Mouse (Mus musculus): ENCODE data around the gene Ppp2r1b. TPM values are rescaled to one million over a fixed set of nuclear protein-coding genes. Genes with fewer than 3 reads are reported as not detected.

The Ppp2r1b gene
- polyA plus RNA-seq, 1 experiment from 2014 or later = 95.9 TPM

DNA sequence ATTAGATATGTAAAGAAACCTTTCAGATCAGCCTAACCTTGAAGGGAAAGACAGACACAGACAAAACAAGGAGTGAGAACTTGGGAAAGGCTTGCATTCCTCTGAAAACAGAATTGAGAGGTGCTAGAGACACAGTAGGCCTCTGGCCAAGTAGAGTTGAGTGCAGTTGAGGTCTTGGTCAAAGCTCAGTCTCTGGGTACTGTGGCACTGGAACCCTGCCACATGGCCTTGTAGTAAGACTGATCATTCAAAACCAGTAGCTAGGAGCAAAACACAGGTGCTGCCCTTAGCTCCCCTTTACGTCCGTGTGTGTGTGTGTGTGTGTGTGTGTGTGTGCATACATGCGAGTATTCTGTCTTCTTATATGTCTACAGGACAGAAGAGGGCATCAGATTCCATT lies 31.2 kb downstream of the Ppp2r1b start:
- H3K27ac ChIP-seq (replicated peaks) = no peak overlapping the region
- H3K9ac ChIP-seq (replicated peaks) = no peak overlapping the region
- H3K4me1 ChIP-seq = no peaks in the 10 kb centered on the region
- peaks cover 64% of the 10 kb centered on the region for H3K36me3 ChIP-seq
- H3K4me2 ChIP-seq (replicated peaks) = no peak overlapping the region
- WGBS = 88% methylated on average over 3 of the region's 3 CpGs
- H3K4me3 ChIP-seq = no peak overlapping the region
- ATAC-seq (replicated peaks) = no peak
- H3K27me3 ChIP-seq = no peaks in the 10 kb centered on the region
- H3K9me3 ChIP-seq = no peaks in the 10 kb centered on the region

- Histone ChIP-seq H3K9ac (replicated peaks) (no peak overlapping the region), H3K9me3 (no peaks in the 10 kb centered on the region), H3K4me1 (no peaks in the 10 kb centered on the region), H3K4me2 (replicated peaks) (no peak overlapping the region), H3K4me3 (no peak overlapping the region), H3K27me3 (no peaks in the 10 kb centered on the region), H3K27ac (replicated peaks) (no peak overlapping the region), H3K36me3 (peaks cover 68% of the 10 kb centered on the region)
- ATAC-seq (replicated peaks) = no peak
- WGBS = 82% methylated on average over 3 of the region's 3 CpGs
Measured at GRCm38 (mm10) chr9:50877431-50877830, 32.3 kb downstream of the Ppp2r1b start.

DNA sequence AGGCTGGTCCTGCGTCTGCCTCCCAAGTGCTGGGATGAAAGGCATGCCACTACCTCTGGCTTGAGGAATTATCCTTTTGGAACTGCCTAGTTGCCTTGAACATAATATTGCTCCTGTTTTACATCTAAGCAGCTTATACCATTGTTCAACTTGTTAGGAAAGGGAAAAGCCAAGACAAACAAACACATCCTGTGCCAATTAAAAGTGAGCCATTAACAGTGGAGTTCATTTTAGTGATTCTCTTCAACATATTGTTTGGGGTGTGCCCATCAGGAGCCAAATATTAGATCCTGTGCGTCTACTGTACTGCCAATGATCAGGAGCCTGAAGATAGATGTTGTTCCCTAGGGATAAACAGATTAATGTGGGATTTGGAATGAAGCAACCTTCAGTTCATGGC lies 37.1 kb downstream of the Ppp2r1b start:
- Histone ChIP-seq H3K27me3 (no peaks in the 10 kb centered on the region), H3K4me1 (peaks cover 15% of the 10 kb centered on the region), H3K4me3 (no peak overlapping the region), H3K36me3 (peaks cover 41% of the 10 kb centered on the region), H3K9ac (replicated peaks) (no peak overlapping the region), H3K4me2 (replicated peaks) (no peak overlapping the region), H3K27ac (replicated peaks) (no peak overlapping the region), H3K9me3 (no peaks in the 10 kb centered on the region)
- ATAC-seq (replicated peaks) = no peak
- 82% methylated on average over 2 of the region's 2 CpGs for WGBS

GRCm38 (mm10) chr9:50884093-50884492 lies 39.0 kb downstream of the Ppp2r1b start:
- no peak overlapping the region for H3K27ac ChIP-seq (replicated peaks)
- no peaks in the 10 kb centered on the region for H3K27me3 ChIP-seq
- no peak overlapping the region for H3K9ac ChIP-seq (replicated peaks)
- ATAC-seq (replicated peaks) = no peak
- no peak overlapping the region for H3K4me2 ChIP-seq (replicated peaks)
- WGBS = 79% methylated on average over 8 of the region's 8 CpGs
- H3K36me3 ChIP-seq = peaks cover 26% of the 10 kb centered on the region
- H3K4me1 ChIP-seq = peaks cover 22% of the 10 kb centered on the region
- H3K9me3 ChIP-seq = no peaks in the 10 kb centered on the region
- no peak overlapping the region for H3K4me3 ChIP-seq

- H3K4me2 ChIP-seq (replicated peaks) = no peak overlapping the region
- no peak overlapping the region for H3K4me3 ChIP-seq
- H3K27ac ChIP-seq (replicated peaks) = 0 out of 2 replicates have a peak overlapping the region, but pooled peaks have one; percentile 43
- ATAC-seq (replicated peaks) = 0 out of 2 replicates have a peak, but pooled peaks have one; percentile 23
- no peaks in the 10 kb centered on the region for H3K9me3 ChIP-seq
- H3K4me1 ChIP-seq = peaks cover 22% of the 10 kb centered on the region
- 72% methylated on average over 10 of the region's 10 CpGs for WGBS
- no peaks in the 10 kb centered on the region for H3K27me3 ChIP-seq
- peaks cover 17% of the 10 kb centered on the region for H3K36me3 ChIP-seq
- no peak overlapping the region for H3K9ac ChIP-seq (replicated peaks)
Measured at GRCm38 (mm10) chr9:50884741-50885599, 39.9 kb downstream of the Ppp2r1b start.

- Histone ChIP-seq H3K9me3 (no peaks in the 10 kb centered on the region), H3K9ac (replicated peaks) (no peak overlapping the region), H3K27me3 (no peaks in the 10 kb centered on the region), H3K4me3 (no peak overlapping the region), H3K36me3 (peaks cover 11% of the 10 kb centered on the region; the same call in 1 of the 2 replicates), H3K27ac (replicated peaks) (0 out of 2 replicates have a peak overlapping the region, but pooled peaks have one; percentile 37), H3K4me2 (replicated peaks) (no peak overlapping the region), H3K4me1 (peaks cover 22% of the 10 kb centered on the region)
- ATAC-seq (replicated peaks) = no peak
- 76% methylated on average over 1 of the region's 1 CpGs for WGBS
Measured at GRCm38 (mm10) chr9:50885600-50885987, 40.5 kb downstream of the Ppp2r1b start.

DNA sequence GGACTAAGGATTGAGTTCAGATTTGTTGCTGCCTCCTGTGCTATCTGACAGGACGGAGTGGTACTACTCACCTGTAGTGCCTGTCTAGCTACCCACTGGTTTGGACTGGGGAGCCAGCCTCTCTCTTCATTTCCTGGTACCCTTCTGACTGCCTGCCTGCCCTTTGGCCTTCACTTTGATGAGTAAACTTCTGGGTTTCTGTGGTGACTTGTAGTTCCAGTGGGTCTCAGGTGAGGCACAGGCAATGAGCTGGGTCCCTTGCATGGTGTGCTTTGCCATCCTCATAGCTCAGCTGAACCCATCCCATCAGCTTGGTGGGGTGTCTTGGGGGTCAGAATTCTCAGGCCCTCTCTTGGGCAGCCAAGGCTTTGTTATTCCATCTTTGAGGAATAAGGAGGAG lies 41.8 kb downstream of the Ppp2r1b start:
- H3K27me3 ChIP-seq = no peaks in the 10 kb centered on the region
- H3K4me1 ChIP-seq = peaks cover 22% of the 10 kb centered on the region
- no peak overlapping the region for H3K4me2 ChIP-seq (replicated peaks)
- 95% methylated on average over 1 of the region's 1 CpGs for WGBS
- no peak overlapping the region for H3K9ac ChIP-seq (replicated peaks)
- no peak for ATAC-seq (replicated peaks)
- H3K9me3 ChIP-seq = no peaks in the 10 kb centered on the region
- H3K4me3 ChIP-seq = no peak overlapping the region
- no peaks in the 10 kb centered on the region; the same call in 1 of the 2 replicates for H3K36me3 ChIP-seq
- no peak overlapping the region for H3K27ac ChIP-seq (replicated peaks)

DNA sequence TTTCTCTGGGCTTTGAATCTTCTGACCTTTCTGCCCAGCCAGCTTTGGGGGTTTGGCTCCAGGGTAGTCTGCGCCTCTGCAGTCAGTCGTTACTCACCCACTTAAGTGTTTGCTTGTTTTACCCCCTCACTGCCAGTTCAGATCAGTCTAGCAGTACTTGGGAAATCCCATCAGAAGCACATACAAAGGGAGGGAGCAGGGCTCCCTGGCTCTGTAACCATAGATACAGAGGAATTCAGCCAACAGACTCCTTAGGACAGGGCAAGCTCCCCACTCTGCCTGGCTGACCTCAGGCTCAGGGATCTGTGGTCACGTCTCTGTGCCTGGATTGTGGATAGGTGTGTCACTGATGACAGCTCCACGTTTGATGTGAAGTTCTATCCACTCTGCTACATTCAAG lies 42.2 kb downstream of the Ppp2r1b start:
- ATAC-seq (replicated peaks) = no peak
- Histone ChIP-seq H3K4me1 (peaks cover 22% of the 10 kb centered on the region), H3K9ac (replicated peaks) (no peak overlapping the region), H3K4me2 (replicated peaks) (no peak overlapping the region), H3K9me3 (no peaks in the 10 kb centered on the region), H3K27me3 (no peaks in the 10 kb centered on the region), H3K27ac (replicated peaks) (no peak overlapping the region), H3K4me3 (no peak overlapping the region), H3K36me3 (no peaks in the 10 kb centered on the region; the same call in 1 of the 2 replicates)
- 25% methylated on average over 4 of the region's 4 CpGs for WGBS

- 52% methylated on average over 6 of the region's 6 CpGs for WGBS
- no peaks in the 10 kb centered on the region for H3K27me3 ChIP-seq
- peaks cover 3% of the 10 kb centered on the region; the same call in 1 of the 2 replicates for H3K36me3 ChIP-seq
- H3K9ac ChIP-seq (replicated peaks) = no peak overlapping the region
- no peak overlapping the region for H3K27ac ChIP-seq (replicated peaks)
- no peak overlapping the region for H3K4me2 ChIP-seq (replicated peaks)
- peaks cover 25% of the 10 kb centered on the region for H3K4me1 ChIP-seq
- H3K4me3 ChIP-seq = no peak overlapping the region
- no peaks in the 10 kb centered on the region for H3K9me3 ChIP-seq
- no peak for ATAC-seq (replicated peaks)
Measured at GRCm38 (mm10) chr9:50889211-50889610, 44.1 kb downstream of the Ppp2r1b start.

DNA sequence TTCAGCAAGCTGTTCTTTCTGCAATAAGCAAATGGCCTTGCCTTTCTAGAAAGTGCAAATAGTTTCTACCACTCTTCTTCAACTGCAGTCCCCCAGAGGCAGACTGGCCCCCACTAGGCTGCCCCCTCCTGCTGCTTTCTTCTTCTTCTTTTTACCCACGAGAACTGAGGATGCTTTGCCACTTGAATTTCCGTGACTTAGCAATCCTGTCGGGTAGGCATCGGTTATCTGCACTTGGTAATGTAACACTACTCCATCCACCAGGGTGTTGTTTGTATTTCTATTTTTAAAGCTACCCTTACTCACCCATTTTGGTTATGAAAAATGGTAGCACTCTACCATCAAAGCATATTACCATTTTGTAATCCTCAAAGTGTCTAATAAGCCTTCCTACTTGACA lies 44.9 kb downstream of the Ppp2r1b start:
- H3K9me3 ChIP-seq = no peaks in the 10 kb centered on the region
- H3K4me2 ChIP-seq (replicated peaks) = no peak overlapping the region
- peaks cover 19% of the 10 kb centered on the region for H3K4me1 ChIP-seq
- H3K36me3 ChIP-seq = peaks cover 10% of the 10 kb centered on the region; the same call in 1 of the 2 replicates
- no peak overlapping the region for H3K4me3 ChIP-seq
- 77% methylated on average over 4 of the region's 4 CpGs for WGBS
- H3K27ac ChIP-seq (replicated peaks) = no peak overlapping the region
- no peaks in the 10 kb centered on the region for H3K27me3 ChIP-seq
- no peak for ATAC-seq (replicated peaks)
- no peak overlapping the region for H3K9ac ChIP-seq (replicated peaks)

GRCm38 (mm10) chr9:50890494-50891090 lies 45.5 kb downstream of the Ppp2r1b start:
- Histone ChIP-seq H3K4me3 (no peak overlapping the region), H3K9me3 (no peaks in the 10 kb centered on the region), H3K9ac (replicated peaks) (no peak overlapping the region), H3K36me3 (peaks cover 14% of the 10 kb centered on the region; the same call in 1 of the 2 replicates), H3K27me3 (no peaks in the 10 kb centered on the region), H3K27ac (replicated peaks) (no peak overlapping the region), H3K4me2 (replicated peaks) (no peak overlapping the region), H3K4me1 (peaks cover 13% of the 10 kb centered on the region; the same call in 1 of the 2 replicates)
- no peak for ATAC-seq (replicated peaks)
- WGBS = 87% methylated on average over 3 of the region's 3 CpGs

GRCm38 (mm10) chr9:50893665-50894064 lies 48.6 kb downstream of the Ppp2r1b start:
- H3K36me3 ChIP-seq = peaks cover 34% of the 10 kb centered on the region
- 0 out of 2 replicates have a peak, but pooled peaks cover 3% of the 10 kb centered on the region for H3K4me1 ChIP-seq
- H3K4me3 ChIP-seq = no peak overlapping the region
- no peaks in the 10 kb centered on the region for H3K27me3 ChIP-seq
- H3K4me2 ChIP-seq (replicated peaks) = no peak overlapping the region
- H3K27ac ChIP-seq (replicated peaks) = no peak overlapping the region
- WGBS = 73% methylated on average over 4 of the region's 4 CpGs
- no peak for ATAC-seq (replicated peaks)
- H3K9ac ChIP-seq (replicated peaks) = no peak overlapping the region
- no peaks in the 10 kb centered on the region for H3K9me3 ChIP-seq
